In genomic region chr4:63493351-63494121, GRCm38 (mm10) we compare ENCODE assay signal across 8 mouse cellular contexts. TPM values are rescaled to one million over a fixed set of nuclear protein-coding genes. Genes with fewer than 3 reads are reported as not detected.
DNase-seq lines count a peak whose midpoint lies in the region; ATAC-seq and TF ChIP-seq lines count a peak whose summit lies in the region.

No protein-coding gene starts in this region.

- no peak for TF ChIP-seq CTCF in kidney, postnatal 0 days (IDR thresholded peaks at IDR 0.05; ENCODE audit: low read depth)

- DNase-seq in kidney, postnatal 0 days (ENCODE audit: low spot score): no peak
- DNase-seq in kidney, postnatal 14 days: no peak
- peak; percentile 68 for DNase-seq in brain, adult 2 months (ENCODE audit: low read depth, low spot score)
- DNase-seq in midbrain, embryonic 14.5 days: peak; percentile 62
- no peak for DNase-seq in spleen, postnatal 36 days (ENCODE audit: low spot score in 2 of 2)
- DNase-seq in adrenal gland, postnatal 25 days: no peak
- no peak for DNase-seq in ovary, postnatal 10 days (ENCODE audit: low spot score)

- H3K27me3 ChIP-seq in kidney, postnatal 0 days (ENCODE audit: insufficient read depth, low read length): no peaks in the 10 kb centered on the region
- H3K27me3 ChIP-seq in forebrain, embryonic 16.5 days (replicated peaks; ENCODE audit: control insufficient read depth, insufficient read depth, low read length): peaks cover 4% of the 10 kb centered on the region; the same call in 1 of the 2 replicates
- H3K27me3 ChIP-seq in midbrain, embryonic 14.5 days (ENCODE audit: control insufficient read depth, insufficient read depth, low read length): no peaks in the 10 kb centered on the region

- H3K4me1 ChIP-seq in kidney, postnatal 0 days (replicated peaks; ENCODE audit: insufficient read depth, low read length): peaks cover 10% of the 10 kb centered on the region
- peaks cover 30% of the 10 kb centered on the region for H3K4me1 ChIP-seq in forebrain, embryonic 16.5 days (replicated peaks; ENCODE audit: control insufficient read depth, insufficient read depth, low read length)
- peaks cover 38% of the 10 kb centered on the region for H3K4me1 ChIP-seq in midbrain, embryonic 14.5 days (ENCODE audit: control insufficient read depth, insufficient read depth, low read length)

- no peaks in the 10 kb centered on the region for H3K9me3 ChIP-seq in kidney, postnatal 0 days (replicated peaks; ENCODE audit: low read length)
- no peaks in the 10 kb centered on the region for H3K9me3 ChIP-seq in forebrain, embryonic 16.5 days (ENCODE audit: control insufficient read depth, low read length)
- H3K9me3 ChIP-seq in midbrain, embryonic 14.5 days (ENCODE audit: control insufficient read depth, low read length): no peaks in the 10 kb centered on the region

- H3K4me2 ChIP-seq in kidney, postnatal 0 days (ENCODE audit: low read length): peak overlapping the region; percentile 93
- H3K4me2 ChIP-seq in forebrain, embryonic 16.5 days (ENCODE audit: low read length): peak overlapping the region; percentile 80
- peak overlapping the region; percentile 88 for H3K4me2 ChIP-seq in midbrain, embryonic 14.5 days (ENCODE audit: low read length)

- no peak overlapping the region for H3K27ac ChIP-seq in kidney, postnatal 0 days
- H3K27ac ChIP-seq in forebrain, embryonic 16.5 days (ENCODE audit: low read length): no peak overlapping the region
- H3K27ac ChIP-seq in midbrain, embryonic 14.5 days (replicated peaks; ENCODE audit: low read depth, low read length): no peak overlapping the region

- WGBS in kidney, postnatal 0 days: 48% methylated on average over 9 of the region's 9 CpGs
- 37% methylated on average over 9 of the region's 9 CpGs for WGBS in forebrain, embryonic 16.5 days
- 24% methylated on average over 9 of the region's 9 CpGs for WGBS in midbrain, embryonic 14.5 days

- no peak for ATAC-seq in kidney, postnatal 0 days (replicated peaks; ENCODE audit: low FRiP score, low read depth)
- ATAC-seq in forebrain, embryonic 16.5 days: no peak
- ATAC-seq in midbrain, embryonic 14.5 days (ENCODE audit: low FRiP score, low TSS enrichment): no peak

- no peak overlapping the region for H3K4me3 ChIP-seq in kidney, postnatal 0 days (replicated peaks; ENCODE audit: low read depth, low read length)
- peak overlapping the region; percentile 24 for H3K4me3 ChIP-seq in forebrain, embryonic 16.5 days (replicated peaks; ENCODE audit: low read length)
- peak overlapping the region; percentile 68 for H3K4me3 ChIP-seq in midbrain, embryonic 14.5 days (replicated peaks; ENCODE audit: low read depth, low read length)

- H3K36me3 ChIP-seq in kidney, postnatal 0 days (ENCODE audit: insufficient read depth, low read length): no peaks in the 10 kb centered on the region
- no peaks in the 10 kb centered on the region for H3K36me3 ChIP-seq in forebrain, embryonic 16.5 days (ENCODE audit: control insufficient read depth, insufficient read depth)
- H3K36me3 ChIP-seq in midbrain, embryonic 14.5 days (ENCODE audit: control insufficient read depth, insufficient read depth, low read length): no peaks in the 10 kb centered on the region

- no peak overlapping the region for H3K9ac ChIP-seq in kidney, postnatal 0 days (ENCODE audit: low read depth, low read length)
- no peak overlapping the region for H3K9ac ChIP-seq in forebrain, embryonic 16.5 days (replicated peaks; ENCODE audit: low read depth, low read length)
- no peak overlapping the region for H3K9ac ChIP-seq in midbrain, embryonic 14.5 days (replicated peaks; ENCODE audit: low read length)

RNA-seq across cellular contexts. Expression of gene Whrn, which starts 2.3 kb away (rescaled TPM):
- 3.4 TPM in 2 replicates for polyA plus RNA-seq in kidney, postnatal 0 days (2015; fragmentation: Nextera tagmentation; extraction: Ambion mirVana)
- 5.1 and 6.4 TPM in 2 replicates for polyA plus RNA-seq in forebrain, embryonic 16.5 days (2015; fragmentation: Nextera tagmentation; extraction: Ambion mirVana)
- polyA plus RNA-seq in midbrain, embryonic 14.5 days (2014; fragmentation: Nextera tagmentation; extraction: Ambion mirVana): 7.8 and 8.0 TPM in 2 replicates
- total RNA-seq in adrenal gland, postnatal 25 days (2021): 43.9 and 54.7 TPM in 2 replicates

RNA-seq across cellular contexts. Expression of gene Atp6v1g1, which starts 51.0 kb away (rescaled TPM):
- 405 and 416 TPM in 2 replicates for polyA plus RNA-seq in kidney, postnatal 0 days (2015; fragmentation: Nextera tagmentation; extraction: Ambion mirVana)
- polyA plus RNA-seq in forebrain, embryonic 16.5 days (2015; fragmentation: Nextera tagmentation; extraction: Ambion mirVana): 427 and 436 TPM in 2 replicates
- 451 and 485 TPM in 2 replicates for polyA plus RNA-seq in midbrain, embryonic 14.5 days (2014; fragmentation: Nextera tagmentation; extraction: Ambion mirVana)
- total RNA-seq in adrenal gland, postnatal 25 days (2021): 178 and 188 TPM in 2 replicates

Comparison
In these comparisons a context has a peak if more than half of its experiments do, and no peak if none do; other contexts are left out.
1. DNase-seq: peak in brain, adult 2 months (single experiment) and midbrain, embryonic 14.5 days (single experiment); none in kidney, postnatal 0 days (single experiment), kidney, postnatal 14 days (single experiment), spleen, postnatal 36 days (0 of 2), adrenal gland, postnatal 25 days (single experiment) and ovary, postnatal 10 days (single experiment).
2. Peak in every context shown above with its lines, with median percentiles within 50 percentile points of each other: H3K4me2 ChIP-seq.